Comparison of ENCODE assay signal across 8 mouse cellular contexts in genomic region chr7:31067836-31068235, GRCm38 (mm10). TPM values are rescaled to one million over a fixed set of nuclear protein-coding genes. Genes with fewer than 3 reads are reported as not detected.
DNase-seq lines count a peak whose midpoint lies in the region; ATAC-seq lines count a peak whose summit lies in the region.
"Had no signal": no experiment of that assay in that cellular context is flagged by ENCODE, and none has a peak within 500 bp of the region (broad histone marks: within the 10 kb centered on the region; RNA-seq: fewer than 3 reads in every experiment).

No protein-coding gene starts in this region.

- no peak overlapping the region for H3K4me3 ChIP-seq in kidney, embryonic 16.5 days (ENCODE audit: low read length)
- H3K4me3 ChIP-seq in embryonic facial prominence, embryonic 15.5 days (replicated peaks): no peak overlapping the region
- no peak overlapping the region for H3K4me3 ChIP-seq in stomach, embryonic 15.5 days (replicated peaks)

- peaks cover 19% of the 10 kb centered on the region for H3K4me1 ChIP-seq in kidney, embryonic 16.5 days (ENCODE audit: insufficient read depth, low read length)
- H3K4me1 ChIP-seq in embryonic facial prominence, embryonic 15.5 days: peaks cover 15% of the 10 kb centered on the region
- peaks cover 27% of the 10 kb centered on the region for H3K4me1 ChIP-seq in stomach, embryonic 15.5 days

- no peak overlapping the region for H3K4me2 ChIP-seq in kidney, embryonic 16.5 days (replicated peaks; ENCODE audit: low read depth, low read length)
- H3K4me2 ChIP-seq in embryonic facial prominence, embryonic 15.5 days (replicated peaks): no peak overlapping the region
- H3K4me2 ChIP-seq in stomach, embryonic 15.5 days: no peak overlapping the region

- H3K9ac ChIP-seq in kidney, embryonic 16.5 days (replicated peaks; ENCODE audit: low read length): no peak overlapping the region
- no peak overlapping the region for H3K9ac ChIP-seq in embryonic facial prominence, embryonic 15.5 days
- no peak overlapping the region for H3K9ac ChIP-seq in stomach, embryonic 15.5 days

- H3K36me3 ChIP-seq in kidney, embryonic 16.5 days (ENCODE audit: insufficient read depth, low read length): no peaks in the 10 kb centered on the region
- H3K36me3 ChIP-seq in embryonic facial prominence, embryonic 15.5 days: no peaks in the 10 kb centered on the region
- no peaks in the 10 kb centered on the region for H3K36me3 ChIP-seq in stomach, embryonic 15.5 days

- 37% methylated on average over 5 of the region's 5 CpGs for WGBS in kidney, embryonic 16.5 days
- WGBS in embryonic facial prominence, embryonic 15.5 days: 28% methylated on average over 5 of the region's 5 CpGs
- WGBS in stomach, embryonic 15.5 days: 23% methylated on average over 5 of the region's 5 CpGs

- H3K27ac ChIP-seq in kidney, embryonic 16.5 days (ENCODE audit: low read length): no peak overlapping the region
- 0 out of 2 replicates have a peak overlapping the region, but pooled peaks have one; percentile 52 for H3K27ac ChIP-seq in embryonic facial prominence, embryonic 15.5 days (replicated peaks)
- H3K27ac ChIP-seq in stomach, embryonic 15.5 days: peak overlapping the region; percentile 48; the same call in 1 of the 2 replicates

- H3K27me3 ChIP-seq in kidney, embryonic 16.5 days (ENCODE audit: insufficient read depth, low read length): no peaks in the 10 kb centered on the region
- H3K27me3 ChIP-seq in embryonic facial prominence, embryonic 15.5 days: no peaks in the 10 kb centered on the region
- no peaks in the 10 kb centered on the region for H3K27me3 ChIP-seq in stomach, embryonic 15.5 days (replicated peaks)

- no peak for DNase-seq in kidney, adult 8-10 months
- peak; percentile 56 to 63 for DNase-seq in right cerebral cortex, postnatal 10 days (ENCODE audit: low spot score in 2 of 2)
- no peak for DNase-seq in right cerebral cortex, postnatal 25 days

- no peaks in the 10 kb centered on the region for H3K9me3 ChIP-seq in kidney, embryonic 16.5 days (ENCODE audit: low read length)
- no peaks in the 10 kb centered on the region for H3K9me3 ChIP-seq in embryonic facial prominence, embryonic 15.5 days (replicated peaks)
- H3K9me3 ChIP-seq in stomach, embryonic 15.5 days: no peaks in the 10 kb centered on the region

- ATAC-seq in kidney, embryonic 16.5 days (ENCODE audit: low FRiP score, low TSS enrichment): peak; percentile 24; the same call in 1 of the 2 replicates
- ATAC-seq in embryonic facial prominence, embryonic 15.5 days (ENCODE audit: insufficient number of reproducible peaks, low FRiP score, low TSS enrichment, low read depth): peak; percentile 30
- ATAC-seq in stomach, embryonic 15.5 days (ENCODE audit: insufficient read depth, low FRiP score, low read depth): peak; percentile 24; the same call in 1 of the 2 replicates
- ATAC-seq in granulocyte monocyte progenitor cell, adult 5-6 weeks (replicated peaks; ENCODE audit: poor library complexity, severe bottlenecking): no peak

RNA-seq across cellular contexts. Expression of gene Fxyd3, which starts 8.7 kb away (rescaled TPM):
- polyA plus RNA-seq in kidney, embryonic 16.5 days (2015; fragmentation: Nextera tagmentation; extraction: Ambion mirVana): 15.0 and 19.0 TPM in 2 replicates
- polyA plus RNA-seq in embryonic facial prominence, embryonic 15.5 days (2015; fragmentation: Nextera tagmentation; extraction: Ambion mirVana): 108 and 127 TPM in 2 replicates
- 364 and 383 TPM in 2 replicates for polyA plus RNA-seq in stomach, embryonic 15.5 days (2015; fragmentation: Nextera tagmentation; extraction: Ambion mirVana)
- not detected in 2 replicates for total RNA-seq in granulocyte monocyte progenitor cell, adult 5-6 weeks (2014; fragmentation: Nextera tagmentation)
- total RNA-seq in granulocyte monocyte progenitor cell, adult 5-6 weeks (2017): not detected in 2 replicates
- total RNA-seq: layer of hippocampus, postnatal 25 days had no signal

RNA-seq across cellular contexts. Expression of gene Lgi4, which starts 8.7 kb away (rescaled TPM):
- polyA plus RNA-seq in kidney, embryonic 16.5 days (2015; fragmentation: Nextera tagmentation; extraction: Ambion mirVana): 0.32 and 0.33 TPM in 2 replicates
- 1.7 and 2.1 TPM in 2 replicates for polyA plus RNA-seq in embryonic facial prominence, embryonic 15.5 days (2015; fragmentation: Nextera tagmentation; extraction: Ambion mirVana)
- 1.6 and 1.9 TPM in 2 replicates for polyA plus RNA-seq in stomach, embryonic 15.5 days (2015; fragmentation: Nextera tagmentation; extraction: Ambion mirVana)
- total RNA-seq in granulocyte monocyte progenitor cell, adult 5-6 weeks (2014; fragmentation: Nextera tagmentation): not detected in 2 replicates
- total RNA-seq in granulocyte monocyte progenitor cell, adult 5-6 weeks (2017): not detected in 2 replicates

RNA-seq across cellular contexts. Expression of gene Fxyd1, which starts 10.8 kb away (rescaled TPM):
- 45.7 and 48.3 TPM in 2 replicates for polyA plus RNA-seq in kidney, embryonic 16.5 days (2015; fragmentation: Nextera tagmentation; extraction: Ambion mirVana)
- 115 and 119 TPM in 2 replicates for polyA plus RNA-seq in embryonic facial prominence, embryonic 15.5 days (2015; fragmentation: Nextera tagmentation; extraction: Ambion mirVana)
- polyA plus RNA-seq in stomach, embryonic 15.5 days (2015; fragmentation: Nextera tagmentation; extraction: Ambion mirVana): 89.3 and 110 TPM in 2 replicates
- not detected in 2 replicates for total RNA-seq in granulocyte monocyte progenitor cell, adult 5-6 weeks (2014; fragmentation: Nextera tagmentation)
- not detected in 2 replicates for total RNA-seq in granulocyte monocyte progenitor cell, adult 5-6 weeks (2017)

RNA-seq across cellular contexts. Expression of gene Fxyd7, which starts 16.6 kb away (rescaled TPM):
- 11.1 and 11.4 TPM in 2 replicates for polyA plus RNA-seq in kidney, embryonic 16.5 days (2015; fragmentation: Nextera tagmentation; extraction: Ambion mirVana)
- 10.6 and 12.3 TPM in 2 replicates for polyA plus RNA-seq in embryonic facial prominence, embryonic 15.5 days (2015; fragmentation: Nextera tagmentation; extraction: Ambion mirVana)
- 21.6 and 25.0 TPM in 2 replicates for polyA plus RNA-seq in stomach, embryonic 15.5 days (2015; fragmentation: Nextera tagmentation; extraction: Ambion mirVana)
- total RNA-seq in granulocyte monocyte progenitor cell, adult 5-6 weeks (2014; fragmentation: Nextera tagmentation): not detected in 2 replicates
- not detected in 2 replicates for total RNA-seq in granulocyte monocyte progenitor cell, adult 5-6 weeks (2017)

RNA-seq across cellular contexts. Expression of gene Fxyd5, which starts 25.6 kb away (rescaled TPM):
- 32.6 and 34.0 TPM in 2 replicates for polyA plus RNA-seq in kidney, embryonic 16.5 days (2015; fragmentation: Nextera tagmentation; extraction: Ambion mirVana)
- polyA plus RNA-seq in embryonic facial prominence, embryonic 15.5 days (2015; fragmentation: Nextera tagmentation; extraction: Ambion mirVana): 43.8 and 46.2 TPM in 2 replicates
- 27.1 and 29.0 TPM in 2 replicates for polyA plus RNA-seq in stomach, embryonic 15.5 days (2015; fragmentation: Nextera tagmentation; extraction: Ambion mirVana)
- total RNA-seq in granulocyte monocyte progenitor cell, adult 5-6 weeks (2014; fragmentation: Nextera tagmentation): 332 and 404 TPM in 2 replicates
- 209 and 277 TPM in 2 replicates for total RNA-seq in granulocyte monocyte progenitor cell, adult 5-6 weeks (2017)

Comparison
In these comparisons a context has a peak if more than half of its experiments do, and no peak if none do; other contexts are left out.
1. DNase-seq: peak in right cerebral cortex, postnatal 10 days (2 of 2); none in kidney, adult 8-10 months (0 of 2) and right cerebral cortex, postnatal 25 days (single experiment).